Mouse (Mus musculus) olfactory bulb, adult 2 months (tissue): Measurements from ENCODE around the gene Rufy3. TPM values are rescaled to one million over a fixed set of nuclear protein-coding genes. Genes with fewer than 3 reads are reported as not detected.
A peak's percentile ranks its signal among the peaks of the same experiment; 100 is the strongest.

Source experiments
- H3K27ac ChIP-seq: fragments of 200-500 bp; 2 replicates; pipeline ENCODE4 v1.5.1; 2012; ENCODE audit warnings: low read depth, low read length; ENCODE audit not compliant: insufficient read depth
- H3K4me1 ChIP-seq: fragments of 200-500 bp; 2 replicates; pipeline ENCODE4 v1.6.1; 2012; ENCODE audit warnings: low read length; ENCODE audit not compliant: control insufficient read depth, insufficient read depth
- H3K4me3 ChIP-seq: fragments of 200-500 bp; 2 replicates; pipeline ENCODE4 v1.5.1; 2012; ENCODE audit warnings: mild to moderate bottlenecking, low read depth, low read length, moderate library complexity; ENCODE audit not compliant: insufficient read depth
- CTCF ChIP-seq: fragments of 200-500 bp; IDR thresholded peaks from 2 replicates; pipeline ENCODE4 v1.5.1; 2012; ENCODE audit warnings: low read depth, mild to moderate bottlenecking, low read length, moderate library complexity; ENCODE audit not compliant: insufficient read depth
- POLR2A ChIP-seq: fragments of 200-500 bp; IDR thresholded peaks from 2 replicates; pipeline ENCODE4 v1.6.1; 2012; ENCODE audit warnings: mild to moderate bottlenecking, low read depth, low read length, moderate library complexity; ENCODE audit not compliant: insufficient read depth
- WGBS: fragments of 180-500 bp; shearing (Covaris S2); methylation state at CpG from one replicate; pipeline ENCODE4 v1.1.7; 2018; 5-methylcytosine and 5-hydroxymethylcytosine counted together
- polyA plus RNA-seq: library from polyadenylated mRNA; stranded (reverse); fragments of >200 nt; gene quantifications from 2 replicates; pipeline ENCODE4 v1.2.4, GENCODE M21; 2012; ENCODE audit warnings: low replicate concordance; ENCODE audit not compliant: missing spikeins, insufficient read depth, insufficient read length

Gene Rufy3
- polyA plus RNA-seq, 1 experiment = 110 TPM

DNA sequence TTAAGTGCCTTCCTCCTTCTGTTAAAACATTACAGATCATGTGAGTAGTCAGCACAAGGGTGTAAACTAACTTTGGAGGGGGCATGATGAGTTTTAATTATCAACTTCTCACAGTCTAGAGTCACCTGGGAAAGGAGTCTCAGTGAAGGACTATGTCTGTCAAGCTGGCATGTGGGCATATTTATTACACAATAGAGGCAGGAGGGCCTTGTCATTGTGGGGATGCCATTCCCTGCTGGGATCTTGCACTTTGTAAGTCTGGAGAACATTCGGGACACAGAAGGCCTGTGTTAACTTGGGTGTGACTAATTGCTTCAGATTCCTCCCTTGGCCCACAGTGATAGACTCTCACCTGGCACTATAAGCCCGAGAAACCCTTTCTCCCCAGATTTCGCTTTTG lies 4.7 kb downstream of the Rufy3 start:
- TF ChIP-seq POLR2A (no peak), CTCF (no peak)
- 70% methylated on average over 3 of the region's 3 CpGs for WGBS
- no peak overlapping the region for H3K4me3 ChIP-seq
- no peaks in the 10 kb centered on the region; the same call in 1 of the 2 replicates for H3K4me1 ChIP-seq
- no peak overlapping the region for H3K27ac ChIP-seq

DNA sequence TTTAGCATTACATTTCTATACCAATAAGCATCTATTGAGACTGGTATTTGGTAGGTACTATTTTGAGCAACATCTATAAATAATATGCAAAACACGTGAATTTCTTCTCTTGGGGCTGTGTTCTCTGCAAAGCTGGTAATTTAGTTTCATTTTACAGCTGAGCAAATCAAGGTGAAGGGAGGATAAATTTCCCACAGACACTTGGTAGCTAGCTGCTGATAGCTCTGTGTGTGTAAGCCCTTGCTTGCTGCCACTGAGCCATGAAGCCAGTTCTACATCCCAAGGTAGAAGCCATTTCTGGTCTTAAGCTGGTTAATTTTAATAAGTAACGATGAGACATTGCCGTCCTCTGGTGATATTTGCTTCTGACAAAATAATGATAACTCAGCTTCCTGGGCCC lies 10.0 kb downstream of the Rufy3 start:
- H3K4me3 ChIP-seq = no peak overlapping the region
- no peak overlapping the region for H3K27ac ChIP-seq
- H3K4me1 ChIP-seq = peaks cover 4% of the 10 kb centered on the region
- TF ChIP-seq CTCF (no peak), POLR2A (no peak)
- WGBS = 55% methylated on average over 3 of the region's 3 CpGs

DNA sequence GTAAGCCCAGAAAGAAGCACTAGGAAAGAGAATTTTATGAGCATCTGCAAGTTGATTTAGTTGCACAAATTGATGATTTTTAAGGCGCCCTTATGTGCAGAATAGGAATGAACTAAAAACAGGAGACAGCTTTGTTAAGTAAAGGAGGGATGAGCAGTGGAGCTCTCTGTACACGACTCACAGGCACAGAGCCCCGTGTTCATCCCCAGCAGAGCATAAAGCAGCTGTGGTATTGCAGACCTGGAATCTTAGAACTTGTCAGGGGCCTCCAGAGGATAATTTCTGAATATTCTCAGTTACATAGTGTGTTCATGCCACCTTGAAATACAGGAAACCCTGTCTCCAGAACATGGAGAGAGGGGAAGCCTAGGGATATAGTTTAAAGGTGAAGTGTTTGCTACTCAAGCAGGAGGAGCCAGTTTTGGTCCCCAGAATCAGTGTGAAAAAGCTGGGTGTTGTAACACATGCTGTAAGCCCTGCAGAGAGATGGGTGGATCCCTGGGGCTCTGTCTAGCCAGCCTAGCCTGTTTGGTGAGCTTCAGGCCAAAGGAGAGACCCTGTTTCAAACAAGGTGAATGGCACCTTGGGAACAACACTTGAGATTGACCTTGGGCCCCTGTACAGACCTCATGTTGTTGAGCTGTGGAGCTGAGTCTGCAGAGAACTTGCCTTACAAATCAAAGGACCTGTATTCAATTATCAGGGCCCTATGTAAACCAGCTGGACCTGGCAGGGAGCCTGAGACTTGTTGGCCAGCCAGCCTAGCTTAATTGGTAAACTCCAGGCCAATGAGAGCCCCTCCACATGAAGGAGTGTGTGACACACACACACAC lies 10.9 kb downstream of the Rufy3 start:
- 35% methylated on average over 3 of the region's 3 CpGs for WGBS
- H3K4me1 ChIP-seq = peaks cover 4% of the 10 kb centered on the region
- TF ChIP-seq CTCF (no peak), POLR2A (no peak)
- no peak overlapping the region for H3K4me3 ChIP-seq
- H3K27ac ChIP-seq = no peak overlapping the region

GRCm38 (mm10) chr5:88580681-88581080 lies 15.8 kb downstream of the Rufy3 start:
- WGBS = 74% methylated on average over 10 of the region's 10 CpGs

GRCm38 (mm10) chr5:88581343-88581742 lies 16.5 kb downstream of the Rufy3 start:
- 90% methylated on average over 6 of the region's 6 CpGs for WGBS
- peaks cover 1% of the 10 kb centered on the region for H3K4me1 ChIP-seq
- no peak overlapping the region for H3K4me3 ChIP-seq
- no peak overlapping the region for H3K27ac ChIP-seq
- TF ChIP-seq CTCF = no peak
- no peak for TF ChIP-seq POLR2A

More at GRCm38 (mm10) chr5:88580681-88581080, 15.8 kb downstream of the Rufy3 start:
- H3K27ac ChIP-seq = no peak overlapping the region
- TF ChIP-seq CTCF (no peak), POLR2A (no peak)
- H3K4me1 ChIP-seq = peaks cover 4% of the 10 kb centered on the region
- no peak overlapping the region for H3K4me3 ChIP-seq

- TF ChIP-seq POLR2A (peak; percentile 47; the same call in 1 of the 2 replicates), CTCF (no peak)
- Histone ChIP-seq H3K4me1 (peaks cover 11% of the 10 kb centered on the region), H3K4me3 (peak overlapping the region; percentile 97), H3K27ac (no peak overlapping the region)
- WGBS = 15% methylated on average over 9 of the region's 9 CpGs
These were observed 18.6 kb downstream of the Rufy3 start for GRCm38 (mm10) chr5:88583271-88584031.

GRCm38 (mm10) chr5:88584061-88584460 lies 19.2 kb downstream of the Rufy3 start:
- TF ChIP-seq POLR2A = no peak
- TF ChIP-seq CTCF = no peak
- H3K4me3 ChIP-seq = peak overlapping the region; percentile 97
- H3K4me1 ChIP-seq = peaks cover 15% of the 10 kb centered on the region
- WGBS = 4% methylated on average over 9 of the region's 9 CpGs
- peak overlapping the region; percentile 77 for H3K27ac ChIP-seq

GRCm38 (mm10) chr5:88586407-88587174 lies 21.8 kb downstream of the Rufy3 start:
- Histone ChIP-seq H3K4me1 (peaks cover 15% of the 10 kb centered on the region), H3K4me3 (peak overlapping the region; percentile 40), H3K27ac (no peak overlapping the region)
- TF ChIP-seq POLR2A (no peak), CTCF (no peak)
- WGBS = 36% methylated on average over 7 of the region's 7 CpGs
